In the genomic region with DNA sequence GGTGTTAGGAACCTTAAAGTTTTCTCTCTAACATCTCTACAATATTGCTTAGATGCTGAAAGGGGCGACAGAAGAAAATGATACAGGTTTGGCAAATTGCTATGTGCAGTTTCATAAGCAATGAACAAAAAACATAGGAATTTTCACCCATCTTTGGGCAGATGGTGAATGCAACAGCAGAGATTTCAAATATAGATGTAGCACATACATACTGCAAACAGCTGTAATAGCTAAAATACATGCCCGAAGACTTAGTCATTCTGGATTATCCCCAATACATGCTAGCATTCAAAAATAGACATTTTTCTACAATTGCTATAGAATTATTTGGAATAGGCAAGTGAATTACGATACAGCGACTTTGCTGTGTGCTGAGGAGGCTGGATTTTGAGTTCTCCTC, we compare ENCODE assay signal across 13 mouse cellular contexts.
"Had no signal": no experiment of that assay in that cellular context is flagged by ENCODE, and none has a peak within 500 bp of the region (broad histone marks: within the 10 kb centered on the region; RNA-seq: fewer than 3 reads in every experiment).

No protein-coding gene starts in this region.

- H3K4me3 ChIP-seq: layer of hippocampus, adult 2 months; limb, embryonic 13.5 days; neural tube, embryonic 12.5 days; stomach, embryonic 15.5 days had no signal

- H3K9ac ChIP-seq: limb, embryonic 13.5 days; liver, embryonic 14.5 days; neural tube, embryonic 12.5 days; stomach, embryonic 15.5 days had no signal

- H3K4me1 ChIP-seq: limb, embryonic 13.5 days; neural tube, embryonic 12.5 days; stomach, embryonic 15.5 days had no signal

- H3K36me3 ChIP-seq: limb, embryonic 13.5 days; neural tube, embryonic 12.5 days; stomach, embryonic 15.5 days had no signal

- H3K4me2 ChIP-seq: limb, embryonic 13.5 days; neural tube, embryonic 12.5 days; stomach, embryonic 15.5 days had no signal

- H3K27ac ChIP-seq: layer of hippocampus, adult 2 months; limb, embryonic 13.5 days; liver, embryonic 14.5 days; neural tube, embryonic 12.5 days; stomach, embryonic 15.5 days had no signal

- ATAC-seq: intestine, postnatal 0 days; lung, postnatal 0 days had no signal

- DNase-seq: kidney, adult 8-10 months; kidney, postnatal 36 days; lung, adult 2 months; lung, postnatal 36 days; midbrain, embryonic 14.5 days; thymus, postnatal 36 days had no signal

- H3K9me3 ChIP-seq: limb, embryonic 13.5 days; neural tube, embryonic 12.5 days; stomach, embryonic 15.5 days had no signal

- H3K27me3 ChIP-seq: limb, embryonic 13.5 days; neural tube, embryonic 12.5 days; stomach, embryonic 15.5 days had no signal
